Mouse (Mus musculus) embryo, embryonic 11.5 days (tissue): ENCODE measurements around the gene Zeb2.

Source experiments
- DNase-seq: peaks from one replicate; pipeline ENCODE4 v3.0.0-alpha.2; 2012; ENCODE audit warnings: low read depth, low spot score

Gene Zeb2

GRCm38 (mm10) chr2:45117087-45117561 lies at the start of gene Zeb2:
Gene Zeb2, minus strand, starts transcription at chr2:45117395.
- DNase-seq = no peak

- DNase-seq = no peak
These were observed 41.6 kb upstream of the Zeb2 start for GRCm38 (mm10) chr2:45158785-45159184.

- DNase-seq = no peak
These were observed 41.2 kb upstream of the Zeb2 start for GRCm38 (mm10) chr2:45158351-45158782.

- DNase-seq = no peak
These were observed 36.1 kb upstream of the Zeb2 start for GRCm38 (mm10) chr2:45153315-45153714.

GRCm38 (mm10) chr2:45143162-45143561 lies 26.0 kb upstream of the Zeb2 start:
- DNase-seq = no peak

GRCm38 (mm10) chr2:45138906-45139305 lies 21.7 kb upstream of the Zeb2 start:
- DNase-seq = no peak

GRCm38 (mm10) chr2:45136783-45137182 lies 19.6 kb upstream of the Zeb2 start:
- no peak for DNase-seq

GRCm38 (mm10) chr2:45133225-45133624 lies 16.0 kb upstream of the Zeb2 start:
- DNase-seq = no peak

- DNase-seq = no peak
These were observed 13.4 kb upstream of the Zeb2 start for GRCm38 (mm10) chr2:45130461-45131156.

GRCm38 (mm10) chr2:45129556-45129955 lies 12.4 kb upstream of the Zeb2 start:
- no peak for DNase-seq

GRCm38 (mm10) chr2:45128696-45129095 lies 11.5 kb upstream of the Zeb2 start:
- no peak for DNase-seq

- no peak for DNase-seq
These were observed 9.2 kb upstream of the Zeb2 start for GRCm38 (mm10) chr2:45126401-45126800.

GRCm38 (mm10) chr2:45125181-45125580 lies 8.0 kb upstream of the Zeb2 start:
- no peak for DNase-seq

GRCm38 (mm10) chr2:45123490-45123889 lies 6.3 kb upstream of the Zeb2 start:
- DNase-seq = no peak

GRCm38 (mm10) chr2:45118121-45118520 lies 926 bp upstream of the Zeb2 start:
- DNase-seq = no peak

- DNase-seq = no peak
These were observed 397 bp upstream of the Zeb2 start for GRCm38 (mm10) chr2:45117592-45117991.

- no peak for DNase-seq
These were observed 617 bp downstream of the Zeb2 start for GRCm38 (mm10) chr2:45116531-45117024.

- DNase-seq = no peak
These were observed 1.3 kb downstream of the Zeb2 start for GRCm38 (mm10) chr2:45115720-45116495.

GRCm38 (mm10) chr2:45115211-45115610 lies 2.0 kb downstream of the Zeb2 start:
- DNase-seq = no peak

- no peak for DNase-seq
These were observed 2.6 kb downstream of the Zeb2 start for GRCm38 (mm10) chr2:45114596-45114995.

GRCm38 (mm10) chr2:45113912-45114311 lies 3.3 kb downstream of the Zeb2 start:
- DNase-seq = no peak

GRCm38 (mm10) chr2:45112891-45113683 lies 4.1 kb downstream of the Zeb2 start:
- no peak for DNase-seq
